Mouse (Mus musculus) ES-Bruce4 (cell line): ENCODE data around the gene Ubac2.

Experiments used
- CTCF ChIP-seq: IDR thresholded peaks from one replicate; pipeline ENCODE4 v1.8.1; 2011; ENCODE audit warnings: low read depth, low read length
- EP300 ChIP-seq: IDR thresholded peaks from 2 replicates; pipeline ENCODE4 v1.6.1; 2011; ENCODE audit warnings: low read depth, low read length; ENCODE audit not compliant: insufficient read depth
- POLR2A ChIP-seq: IDR thresholded peaks from one replicate; pipeline ENCODE4 v1.8.1; 2011; ENCODE audit warnings: low read length; ENCODE audit not compliant: insufficient read depth

GRCm38 (mm10) chr14:121973114-121973513 lies 94.7 kb downstream of the Ubac2 start:
- TF ChIP-seq CTCF = no peak
- TF ChIP-seq POLR2A = no peak
- no peak for TF ChIP-seq EP300
